Mouse (Mus musculus) MEL (cell line): ENCODE data around the gene Dscam. TPM values are rescaled to one million over a fixed set of nuclear protein-coding genes. Genes with fewer than 3 reads are reported as not detected.

Source experiments
- DNase-seq: peaks from one replicate; pipeline ENCODE4 v3.0.0; 2011; ENCODE audit warnings: low read depth, low spot score
- H3K27ac ChIP-seq: 2 replicates; pipeline ENCODE4 v1.5.1; 2012; ENCODE audit warnings: low read depth, mild to moderate bottlenecking, control low read depth, low read length, moderate library complexity; ENCODE audit not compliant: control insufficient read depth
- H3K27me3 ChIP-seq, 2 experiments: fragments of 150-350 bp in 1 of 2; sonication (generic) in 1 of 2; 2 replicates each; pipeline ENCODE4 v1.6.1; 2012; ENCODE audit warnings: low read length in 2 of 2, mild to moderate bottlenecking in 2 of 2, improper control_type of control experiment in 1 of 2, moderate library complexity in 1 of 2; ENCODE audit not compliant: insufficient read depth in 2 of 2, control insufficient read depth in 1 of 2
- H3K36me3 ChIP-seq, 2 experiments: 2 replicates each; pipeline ENCODE4 v1.6.1; 2012 to 2014; ENCODE audit warnings: low read length in 2 of 2, improper control_type of control experiment in 1 of 2, inconsistent platforms in 1 of 2, mild to moderate bottlenecking in 1 of 2; ENCODE audit not compliant: insufficient read depth in 2 of 2, control insufficient read depth in 1 of 2
- H3K4me1 ChIP-seq, 2 experiments: fragments of 150-350 bp in 1 of 2; sonication (generic) in 1 of 2; 2 replicates each; pipeline ENCODE4 v1.6.1; 2012; ENCODE audit warnings: low read length in 2 of 2, improper control_type of control experiment in 1 of 2, mild to moderate bottlenecking in 1 of 2; ENCODE audit not compliant: insufficient read depth in 2 of 2, control insufficient read depth in 1 of 2
- H3K4me3 ChIP-seq, 2 experiments: fragments of 150-350 bp in 1 of 2; sonication (generic) in 1 of 2; 2 replicates each; pipeline ENCODE4 v1.5.1; 2012; ENCODE audit warnings: low read depth in 2 of 2, low read length in 2 of 2, mild to moderate bottlenecking in 2 of 2, moderate library complexity in 2 of 2, control low read depth in 1 of 2, improper control_type of control experiment in 1 of 2; ENCODE audit not compliant: control insufficient read depth in 1 of 2, insufficient read depth in 1 of 2
- H3K79me2 ChIP-seq: 2 replicates; pipeline ENCODE4 v1.6.1; 2012; ENCODE audit warnings: mild to moderate bottlenecking, low read length, moderate library complexity; ENCODE audit not compliant: control insufficient read depth, poor library complexity, insufficient read depth
- H3K9ac ChIP-seq: 2 replicates; pipeline ENCODE4 v1.6.1; 2012; ENCODE audit warnings: low read depth, mild to moderate bottlenecking, control low read depth, low read length, moderate library complexity; ENCODE audit not compliant: control insufficient read depth, poor library complexity, severe bottlenecking
- H3K9me3 ChIP-seq: fragments of 150-350 bp; sonication (generic); replicated peaks from 2 replicates; pipeline ENCODE4 v1.6.1; 2012; ENCODE audit warnings: mild to moderate bottlenecking, low read length, improper control_type of control experiment, moderate library complexity; ENCODE audit not compliant: insufficient read depth
- CHD1 ChIP-seq: IDR thresholded peaks from 2 replicates; pipeline ENCODE4 v1.6.1; 2012; ENCODE audit warnings: low read depth, mild to moderate bottlenecking, inconsistent platforms, low read length, improper control_type of control experiment
- EP300 ChIP-seq, 2 experiments: IDR thresholded peaks; 2 replicates each; pipeline ENCODE4 v1.6.1; 2011; ENCODE audit warnings: improper control_type of control experiment in 2 of 2, low read length in 2 of 2, low read depth in 1 of 2, mild to moderate bottlenecking in 1 of 2
- ETS1 ChIP-seq: IDR thresholded peaks from 2 replicates; pipeline ENCODE4 v1.6.1; 2012; ENCODE audit warnings: low read depth, mild to moderate bottlenecking, inconsistent platforms, low read length, improper control_type of control experiment, moderate library complexity
- GABPA ChIP-seq: IDR thresholded peaks from 2 replicates; pipeline ENCODE4 v1.6.1; 2012; ENCODE audit warnings: low read depth, mild to moderate bottlenecking, inconsistent platforms, low read length, improper control_type of control experiment, moderate library complexity
- JUND ChIP-seq: IDR thresholded peaks from 2 replicates; pipeline ENCODE4 v1.6.1; 2011; ENCODE audit warnings: low read depth, mild to moderate bottlenecking, improper control_type of control experiment, low read length
- KAT2A ChIP-seq: conservative IDR thresholded peaks from 2 replicates; pipeline ENCODE4 v1.6.1; 2012; ENCODE audit warnings: low read depth, low read length, improper control_type of control experiment, inconsistent platforms
- MAZ ChIP-seq: IDR thresholded peaks from 2 replicates; pipeline ENCODE4 v1.6.1; 2012; ENCODE audit warnings: low read depth, mild to moderate bottlenecking, inconsistent platforms, low read length, improper control_type of control experiment
- MXI1 ChIP-seq: IDR thresholded peaks from 2 replicates; pipeline ENCODE4 v1.6.1; 2011; ENCODE audit warnings: mild to moderate bottlenecking, low read depth, low read length, improper control_type of control experiment
- MYC ChIP-seq: IDR thresholded peaks from 2 replicates; pipeline ENCODE4 v1.6.1; 2011; ENCODE audit warnings: low read depth, mild to moderate bottlenecking, low read length, improper control_type of control experiment, moderate library complexity
- POLR2A ChIP-seq, 2 experiments: IDR thresholded peaks; 2 replicates each; pipeline ENCODE4 v1.6.1; 2011 to 2012; ENCODE audit warnings: low read length in 2 of 2, mild to moderate bottlenecking in 2 of 2, control low read depth in 1 of 2, improper control_type of control experiment in 1 of 2, low read depth in 1 of 2, moderate library complexity in 1 of 2; ENCODE audit not compliant: control insufficient read depth in 1 of 2, insufficient read depth in 1 of 2, poor library complexity in 1 of 2
- POLR2AphosphoS2 ChIP-seq: IDR thresholded peaks from 2 replicates; pipeline ENCODE4 v1.6.1; 2011; ENCODE audit warnings: low read length, improper control_type of control experiment
- POLR2AphosphoS5 ChIP-seq: IDR thresholded peaks from 2 replicates; pipeline ENCODE4 v1.6.1; 2012; ENCODE audit warnings: low read depth, borderline replicate concordance, mild to moderate bottlenecking, inconsistent platforms, low read length, moderate library complexity, mixed read lengths
- RAD21 ChIP-seq: IDR thresholded peaks from 2 replicates; pipeline ENCODE4 v1.6.1; 2011; ENCODE audit warnings: mild to moderate bottlenecking, low read depth, low read length, improper control_type of control experiment
- SMC3 ChIP-seq: IDR thresholded peaks from 2 replicates; pipeline ENCODE4 v1.6.1; 2011; ENCODE audit warnings: low read depth, low read length, improper control_type of control experiment
- TBP ChIP-seq: IDR thresholded peaks from 2 replicates; pipeline ENCODE4 v1.8.0; 2011; ENCODE audit warnings: low read depth, low read length, improper control_type of control experiment
- TCF12 ChIP-seq: IDR thresholded peaks from 2 replicates; pipeline ENCODE4 v1.6.1; 2014; ENCODE audit warnings: low read depth, mild to moderate bottlenecking, inconsistent platforms, low read length, improper control_type of control experiment, moderate library complexity
- USF1 ChIP-seq: IDR thresholded peaks from 2 replicates; pipeline ENCODE4 v1.6.1; 2014; ENCODE audit warnings: low read depth, mild to moderate bottlenecking, inconsistent platforms, low read length, improper control_type of control experiment, moderate library complexity
- ZC3H11A ChIP-seq: IDR thresholded peaks from 2 replicates; pipeline ENCODE4 v1.6.1; 2012; ENCODE audit warnings: low read depth, mild to moderate bottlenecking, inconsistent platforms, low read length, improper control_type of control experiment
- ZMIZ1 ChIP-seq: IDR thresholded peaks from 2 replicates; pipeline ENCODE4 v1.6.1; 2012; ENCODE audit warnings: low read depth, mild to moderate bottlenecking, inconsistent platforms, low read length, improper control_type of control experiment, moderate library complexity
- polyA plus RNA-seq, 2 experiments: library from polyadenylated mRNA; stranded (reverse) in 1 of 2; unstranded in 1 of 2; fragments of >175 nt in 1 of 2; fragments of >200 nt in 1 of 2; gene quantifications; 2 replicates each; pipeline versions ENCODE4 v1.2.1 to v1.2.4; 2012; ENCODE audit warnings: low replicate concordance in 2 of 2, low read depth in 1 of 2; ENCODE audit not compliant: insufficient read length in 2 of 2, insufficient read depth in 1 of 2, missing spikeins in 1 of 2
- total RNA-seq: library from RNA; depleted of rRNA; stranded (reverse); fragments of 300-350 nt; gene quantifications from 2 replicates; pipeline ENCODE4 v1.2.3, GENCODE M21; 2012

Gene Dscam
- total and polyA plus RNA-seq, 3 experiments = not detected

- Histone ChIP-seq H3K9me3 (no peaks in the 10 kb centered on the region), H3K4me1 (no peaks in the 10 kb centered on the region), H3K36me3 (no peaks in the 10 kb centered on the region), H3K27me3 (no peaks in the 10 kb centered on the region), H3K79me2 (no peaks in the 10 kb centered on the region), H3K9ac (no peak overlapping the region), H3K4me3 (no peak overlapping the region), H3K27ac (no peak overlapping the region)
- TF ChIP-seq RAD21 (no peak), ETS1 (no peak), CHD1 (no peak), MAZ (no peak), USF1 (no peak), ZMIZ1 (no peak), MXI1 (no peak), SMC3 (no peak), TBP (no peak), JUND (no peak), POLR2AphosphoS5 (no peak), MYC (no peak), ZC3H11A (no peak), POLR2A (IDR thresholded peaks at IDR 0.05; ENCODE audit: control insufficient read depth in 1 of 2, insufficient read depth in 1 of 2, low read depth in 1 of 2, low read length in 2 of 2, poor library complexity in 1 of 2) (no peak), EP300 (IDR thresholded peaks at IDR 0.05; ENCODE audit: low read depth in 1 of 2, low read length in 2 of 2) (no peak), GABPA (no peak)
- DNase-seq = no peak
These were observed 103.7 kb downstream of the Dscam start for GRCm38 (mm10) chr16:97066856-97067255.

- TF ChIP-seq POLR2AphosphoS2 (no peak), KAT2A (no peak), TCF12 (no peak), ETS1 (no peak), EP300 (IDR thresholded peaks at IDR 0.05; ENCODE audit: low read depth in 1 of 2, low read length in 2 of 2) (no peak)
- TF ChIP-seq, all 39 proteins: peak for 0
- H3K9ac ChIP-seq = no peak overlapping the region
- H3K27ac ChIP-seq = no peak overlapping the region
- no peaks in the 10 kb centered on the region for H3K4me1 ChIP-seq
- no peaks in the 10 kb centered on the region for H3K27me3 ChIP-seq
- H3K79me2 ChIP-seq = no peaks in the 10 kb centered on the region
- H3K9me3 ChIP-seq = no peaks in the 10 kb centered on the region
- no peak overlapping the region for H3K4me3 ChIP-seq
- no peaks in the 10 kb centered on the region for H3K36me3 ChIP-seq
- DNase-seq = no peak
These were observed 108.3 kb downstream of the Dscam start for GRCm38 (mm10) chr16:97062207-97062606.
